Mouse (Mus musculus) midbrain, embryonic 14.5 days (tissue): ENCODE results near the gene Phf12. TPM values are rescaled to one million over a fixed set of nuclear protein-coding genes. Genes with fewer than 3 reads are reported as not detected.
"Not testable (repeated sequence)": the region's sequence is repeated elsewhere in the genome, so short reads cannot be mapped to it uniquely, and the experiment has no call there.

Experiments used
- ATAC-seq: fragments of 200-750 bp; cut with Nextera tagmentation; 2 replicates; pipeline ENCODE4 v1.8.0; 2017; ENCODE audit warnings: moderate number of reproducible peaks, moderate library complexity; ENCODE audit not compliant: low FRiP score, low TSS enrichment
- DNase-seq: peaks from one replicate; pipeline ENCODE4 v3.0.0-alpha.2; 2015
- H3K27ac ChIP-seq: fragments of 300-500 bp; sonication (generic); replicated peaks from 2 replicates; pipeline ENCODE4 v1.5.1; 2014; ENCODE audit warnings: mild to moderate bottlenecking, low read depth, low read length, moderate library complexity
- H3K27me3 ChIP-seq: fragments of 300-500 bp; sonication (generic); 2 replicates; pipeline ENCODE4 v1.6.1; 2014; ENCODE audit warnings: low read length, control low read depth, mixed read lengths; ENCODE audit not compliant: control insufficient read depth, insufficient read depth
- H3K36me3 ChIP-seq: fragments of 300-500 bp; sonication (generic); 2 replicates; pipeline ENCODE4 v1.6.1; 2014; ENCODE audit warnings: low read length, control low read depth; ENCODE audit not compliant: control insufficient read depth, insufficient read depth
- H3K4me1 ChIP-seq: fragments of 300-500 bp; sonication (generic); 2 replicates; pipeline ENCODE4 v1.6.1; 2014; ENCODE audit warnings: mild to moderate bottlenecking, antibody characterized with exemption, low read length, control low read depth; ENCODE audit not compliant: control insufficient read depth, insufficient read depth
- H3K4me2 ChIP-seq: fragments of 300-500 bp; sonication (generic); 2 replicates; pipeline ENCODE4 v1.6.1; 2014; ENCODE audit warnings: mild to moderate bottlenecking, low read length, moderate library complexity
- H3K4me3 ChIP-seq: fragments of 300-500 bp; sonication (generic); replicated peaks from 2 replicates; pipeline ENCODE4 v1.5.1; 2014; ENCODE audit warnings: low read depth, low read length
- H3K9ac ChIP-seq: fragments of 300-500 bp; sonication (generic); replicated peaks from 2 replicates; pipeline ENCODE4 v1.6.1; 2014; ENCODE audit warnings: mild to moderate bottlenecking, low read length, moderate library complexity
- H3K9me3 ChIP-seq: fragments of 300-500 bp; sonication (generic); 2 replicates; pipeline ENCODE4 v1.6.1; 2016; ENCODE audit warnings: low read length, control low read depth, mixed read lengths; ENCODE audit not compliant: control insufficient read depth
- WGBS: fragments of 180-500 bp; shearing (Covaris S2); extraction: QIAGEN DNeasy Blood & Tissue Kit; methylation state at CpG from one replicate; pipeline ENCODE4 v1.1.7; 2014; 5-methylcytosine and 5-hydroxymethylcytosine counted together
- polyA plus RNA-seq: library from polyadenylated mRNA; unstranded; fragments of >200 nt; fragmentation: Nextera tagmentation; extraction: Ambion mirVana; gene quantifications from 2 replicates; pipeline ENCODE4 v1.2.1, GENCODE M21; 2014

Gene Phf12
- polyA plus RNA-seq, 1 experiment from 2014 or later = 20.3 TPM

DNA sequence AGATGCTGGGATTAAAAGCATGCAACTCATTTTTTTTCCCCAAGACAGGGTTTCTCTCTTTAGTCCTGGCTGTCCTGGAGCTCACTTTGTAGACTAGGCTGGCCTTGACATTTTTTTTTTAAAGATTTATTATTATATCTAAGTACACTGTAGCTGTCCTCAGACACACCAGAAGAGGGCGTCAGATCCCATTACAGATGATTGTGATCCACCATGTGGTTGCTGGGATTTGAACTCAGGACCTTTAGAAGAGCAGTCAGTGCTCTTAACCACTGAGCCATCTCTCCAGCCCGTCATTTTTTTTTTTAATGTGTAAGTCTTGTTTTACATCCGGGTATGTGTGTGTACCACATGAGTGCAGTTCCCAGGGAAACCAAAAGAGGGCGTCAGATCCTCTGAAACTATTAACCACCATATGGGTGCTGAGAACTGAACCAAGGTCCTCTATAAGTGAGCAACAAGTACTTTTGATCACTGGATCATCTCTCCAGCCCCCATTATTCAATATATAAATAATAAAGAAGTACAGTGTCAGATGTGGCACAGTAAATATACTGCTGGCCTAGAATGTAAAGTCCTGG lies 59.8 kb downstream of the Phf12 start:
- H3K4me3 ChIP-seq, DNase-seq, ATAC-seq, H3K4me2 ChIP-seq, H3K27ac ChIP-seq, H3K9me3 ChIP-seq, H3K9ac ChIP-seq, H3K27me3 ChIP-seq, H3K36me3 ChIP-seq: not testable (repeated sequence)
- WGBS = 95% methylated on average over 4 of the region's 4 CpGs
- H3K4me1 ChIP-seq = peaks cover 11% of the 10 kb centered on the region; the same call in 1 of the 2 replicates

DNA sequence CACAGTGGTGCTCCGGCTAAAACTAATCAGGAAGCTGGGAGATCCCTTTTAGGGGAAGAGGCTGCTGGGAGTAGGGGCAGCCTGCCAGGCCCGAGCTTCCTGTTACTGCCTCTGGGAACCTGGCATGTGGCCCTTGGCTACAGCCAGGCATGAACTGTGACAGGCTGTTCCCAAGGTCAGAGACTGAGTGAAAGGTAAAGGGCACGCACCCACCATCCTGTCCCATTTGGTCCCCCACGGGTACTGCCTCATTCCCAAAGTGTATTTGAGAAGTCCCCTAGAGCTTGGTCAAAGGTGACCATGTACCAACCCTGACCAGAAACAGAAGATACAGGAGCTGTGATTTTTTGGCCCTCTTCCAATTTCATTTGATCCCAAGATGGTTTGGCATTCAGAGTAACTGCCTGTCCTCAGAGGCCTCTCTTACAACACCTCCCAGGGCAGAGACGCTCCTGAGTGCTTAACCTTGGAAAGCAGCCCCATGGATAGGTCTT lies 62.3 kb downstream of the Phf12 start:
- DNase-seq (peak; percentile 19), ATAC-seq (no peak)
- peaks cover 4% of the 10 kb centered on the region; the same call in 1 of the 2 replicates for H3K36me3 ChIP-seq
- no peak overlapping the region for H3K4me3 ChIP-seq
- 87% methylated on average over 5 of the region's 5 CpGs for WGBS
- H3K4me1 ChIP-seq = no peaks in the 10 kb centered on the region
- no peaks in the 10 kb centered on the region for H3K9me3 ChIP-seq
- no peak overlapping the region for H3K27ac ChIP-seq
- H3K9ac ChIP-seq = no peak overlapping the region
- no peaks in the 10 kb centered on the region for H3K27me3 ChIP-seq
- no peak overlapping the region for H3K4me2 ChIP-seq

DNA sequence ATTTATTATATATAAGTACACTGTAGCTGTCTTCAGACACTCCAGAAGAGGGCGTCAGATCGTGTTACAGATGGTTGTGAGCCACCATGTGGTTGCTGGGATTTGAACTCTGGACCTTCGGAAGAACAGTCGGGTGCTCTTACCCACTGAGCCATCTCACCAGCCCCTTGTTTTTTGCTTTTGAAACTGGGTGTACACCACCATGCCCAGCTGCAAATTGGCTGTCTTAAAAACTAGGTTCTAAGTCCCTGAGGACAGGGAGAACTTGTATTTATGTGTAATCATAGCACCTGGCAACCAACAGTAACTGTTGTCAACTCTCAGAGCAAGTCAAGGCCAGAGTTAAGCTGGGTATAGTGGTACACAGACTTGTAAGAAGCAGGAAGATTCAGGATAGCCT lies 66.1 kb downstream of the Phf12 start:
- WGBS = 100% methylated on average over 3 of the region's 4 CpGs
- not testable (repeated sequence) for ATAC-seq, H3K9ac ChIP-seq, H3K4me2 ChIP-seq, DNase-seq, H3K4me1 ChIP-seq, H3K27ac ChIP-seq, H3K9me3 ChIP-seq, H3K27me3 ChIP-seq, H3K4me3 ChIP-seq
- peaks cover 31% of the 10 kb centered on the region for H3K36me3 ChIP-seq

DNA sequence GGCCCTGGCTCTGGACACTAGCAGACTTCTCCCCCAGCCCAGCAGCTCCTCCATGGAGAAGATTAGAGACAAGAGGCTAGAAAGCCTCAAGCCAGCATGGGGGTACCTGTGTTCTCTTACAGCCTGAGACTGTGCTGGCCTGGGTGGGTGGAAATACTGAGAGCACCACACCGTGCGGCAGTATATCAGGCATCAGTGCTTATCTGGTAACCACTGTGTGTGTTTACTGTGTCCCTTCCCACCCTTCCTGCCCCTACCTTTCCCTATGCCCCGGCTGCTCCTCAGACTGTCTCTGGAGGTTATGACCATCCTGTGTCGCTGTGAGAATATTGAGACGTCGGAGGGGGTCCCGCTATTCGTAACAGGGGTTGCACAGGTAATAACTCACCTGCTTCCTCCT lies 70.5 kb downstream of the Phf12 start:
- H3K4me1 ChIP-seq = no peaks in the 10 kb centered on the region
- ATAC-seq = no peak
- H3K4me3 ChIP-seq = no peak overlapping the region
- no peak overlapping the region for H3K27ac ChIP-seq
- H3K9ac ChIP-seq = no peak overlapping the region
- H3K36me3 ChIP-seq = peaks cover 75% of the 10 kb centered on the region
- no peak overlapping the region for H3K4me2 ChIP-seq
- no peaks in the 10 kb centered on the region for H3K27me3 ChIP-seq
- DNase-seq = no peak
- 95% methylated on average over 8 of the region's 8 CpGs for WGBS
- no peaks in the 10 kb centered on the region for H3K9me3 ChIP-seq

DNA sequence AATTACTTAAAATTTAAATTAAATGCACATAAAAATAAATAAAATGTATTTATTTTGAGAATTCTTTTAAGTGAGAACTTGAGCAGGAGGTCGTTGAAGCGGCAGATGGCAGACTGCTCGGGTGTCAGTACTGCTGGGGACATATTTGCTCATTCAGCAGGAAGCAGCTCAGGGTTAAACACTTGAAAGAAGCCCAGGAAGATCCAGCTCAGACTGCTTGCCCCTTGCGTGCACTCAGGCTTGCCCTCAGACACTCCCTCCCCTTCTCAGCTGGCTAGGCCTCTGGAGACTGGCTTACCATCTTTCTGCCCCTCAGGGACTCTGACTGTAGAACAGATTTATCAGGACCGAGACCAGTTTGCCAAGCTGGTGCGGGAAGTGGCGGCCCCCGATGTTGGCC lies 74.4 kb downstream of the Phf12 start:
- Histone ChIP-seq H3K4me1 (no peaks in the 10 kb centered on the region), H3K9ac (no peak overlapping the region), H3K4me3 (no peak overlapping the region), H3K9me3 (no peaks in the 10 kb centered on the region), H3K27me3 (no peaks in the 10 kb centered on the region), H3K27ac (no peak overlapping the region), H3K36me3 (peaks cover 80% of the 10 kb centered on the region), H3K4me2 (no peak overlapping the region)
- WGBS = 76% methylated on average over 8 of the region's 8 CpGs
- DNase-seq (no peak), ATAC-seq (no peak)

DNA sequence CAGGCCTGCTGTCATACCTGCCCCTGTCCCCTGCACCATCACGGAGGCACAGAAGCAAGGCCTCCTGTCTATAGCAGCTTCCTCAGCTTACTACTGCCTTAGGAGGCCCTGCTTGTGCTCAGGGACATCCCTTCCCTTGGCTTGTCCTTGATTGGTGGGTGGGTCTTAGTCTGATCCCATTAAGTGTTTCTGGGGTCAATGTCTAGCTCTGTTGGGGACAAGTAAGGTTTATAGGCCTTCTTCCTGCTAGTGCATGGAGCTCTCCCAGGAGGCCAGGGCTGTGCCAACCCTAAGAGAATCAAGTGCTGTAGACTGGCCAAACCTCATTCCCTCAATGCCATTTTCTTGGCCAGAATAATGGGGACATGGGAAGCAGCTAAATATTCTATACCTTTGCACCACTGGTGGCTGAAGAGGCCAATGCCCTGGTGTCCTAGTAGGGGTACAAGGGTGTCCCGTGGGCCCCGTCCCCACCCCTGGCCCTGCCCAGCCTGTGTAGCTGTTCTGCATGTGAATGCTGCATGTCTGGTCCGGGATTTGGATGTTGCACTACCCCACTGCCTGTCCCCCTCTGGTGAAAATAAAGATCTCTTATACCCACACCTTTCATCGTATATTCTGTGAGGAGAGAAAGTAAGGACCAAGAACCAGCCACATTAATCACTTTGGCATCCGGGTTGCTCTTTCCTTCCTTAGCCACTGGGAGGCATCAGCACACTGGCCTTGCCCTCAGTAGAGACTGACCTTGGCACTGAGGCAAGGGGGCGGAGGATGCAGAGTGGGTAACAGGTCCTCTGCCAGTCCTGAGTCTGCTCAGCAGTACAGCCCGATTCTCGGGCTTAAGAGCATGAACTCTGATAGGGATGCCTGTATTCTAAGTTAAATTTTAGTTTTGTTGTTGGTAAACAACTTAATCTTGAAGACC lies 77.5 kb downstream of the Phf12 start:
- Histone ChIP-seq H3K36me3 (peaks cover 54% of the 10 kb centered on the region), H3K27me3 (no peaks in the 10 kb centered on the region), H3K27ac (no peak overlapping the region), H3K9me3 (no peaks in the 10 kb centered on the region), H3K4me2 (no peak overlapping the region), H3K4me3 (no peak overlapping the region), H3K9ac (no peak overlapping the region), H3K4me1 (no peaks in the 10 kb centered on the region)
- peak; percentile 80 for DNase-seq
- WGBS = 59% methylated on average over 9 of the region's 9 CpGs
- ATAC-seq = peak; percentile 43; the same call in 1 of the 2 replicates

DNA sequence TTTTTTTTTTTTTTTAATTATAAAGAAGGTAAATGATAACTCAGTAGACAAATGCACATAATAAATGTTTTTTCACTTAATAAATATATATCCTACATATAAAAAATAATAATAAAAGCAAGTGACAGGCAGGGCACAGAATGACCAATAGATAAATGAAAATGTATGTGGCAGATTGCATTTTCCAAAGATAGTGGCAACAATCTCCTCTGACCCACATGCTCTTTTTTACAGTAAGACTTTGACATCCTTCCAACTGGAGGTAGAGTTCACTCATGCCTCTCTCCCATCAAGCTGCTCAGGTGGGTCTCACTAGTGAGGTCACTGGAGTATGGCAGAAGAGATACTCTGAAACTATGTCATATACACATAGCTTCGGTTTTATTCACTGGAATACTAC lies 80.0 kb downstream of the Phf12 start:
- H3K36me3 ChIP-seq = peaks cover 30% of the 10 kb centered on the region
- H3K9me3 ChIP-seq = no peaks in the 10 kb centered on the region
- no peak for ATAC-seq
- H3K27ac ChIP-seq = no peak overlapping the region
- H3K27me3 ChIP-seq = no peaks in the 10 kb centered on the region
- 69% methylated on average over 1 of the region's 1 CpGs for WGBS
- H3K4me1 ChIP-seq = no peaks in the 10 kb centered on the region
- H3K4me2 ChIP-seq = no peak overlapping the region
- no peak overlapping the region for H3K4me3 ChIP-seq
- no peak for DNase-seq
- H3K9ac ChIP-seq = no peak overlapping the region

DNA sequence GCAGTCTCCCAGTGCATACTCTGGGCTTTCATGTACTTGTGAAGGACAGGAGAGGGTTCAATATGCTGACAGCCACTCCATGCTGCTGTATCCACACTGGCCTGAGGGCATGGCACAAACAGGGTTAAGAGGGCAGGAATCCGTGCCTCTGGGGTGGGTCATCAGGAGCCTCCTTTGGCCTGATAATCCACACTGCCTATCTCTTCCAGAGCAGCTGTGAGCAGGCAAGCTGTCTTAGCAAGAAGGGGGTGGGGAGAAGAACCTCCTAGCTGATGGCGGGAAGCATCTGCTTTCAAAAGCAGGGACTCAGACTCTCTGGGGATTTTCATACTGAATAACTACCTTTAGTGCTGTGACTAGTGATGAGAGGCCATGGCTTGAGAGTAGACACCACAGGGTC lies 83.4 kb downstream of the Phf12 start:
- WGBS = 46% methylated on average over 2 of the region's 2 CpGs
- no peak overlapping the region for H3K9ac ChIP-seq
- no peak overlapping the region for H3K27ac ChIP-seq
- ATAC-seq = no peak
- no peaks in the 10 kb centered on the region for H3K4me1 ChIP-seq
- H3K36me3 ChIP-seq = no peaks in the 10 kb centered on the region
- no peak for DNase-seq
- H3K4me2 ChIP-seq = no peak overlapping the region
- H3K9me3 ChIP-seq = no peaks in the 10 kb centered on the region
- H3K4me3 ChIP-seq = no peak overlapping the region
- no peaks in the 10 kb centered on the region for H3K27me3 ChIP-seq
